Mouse (Mus musculus) forebrain, embryonic 14.5 days (tissue): ENCODE measurements around the gene Usp21. TPM values are rescaled to one million over a fixed set of nuclear protein-coding genes. Genes with fewer than 3 reads are reported as not detected.

Experiments
- ATAC-seq: fragments of 200-750 bp; cut with Nextera tagmentation; 2 replicates; pipeline ENCODE4 v1.8.0; 2017; ENCODE audit warnings: mild to moderate bottlenecking, moderate library complexity
- DNase-seq: peaks from one replicate; pipeline ENCODE4 v3.0.0-alpha.2; 2015; ENCODE audit warnings: low spot score
- H3K27ac ChIP-seq: fragments of 300-500 bp; sonication (generic); 2 replicates; pipeline ENCODE4 v1.5.1; 2014; ENCODE audit warnings: low read depth, mild to moderate bottlenecking, control low read depth, low read length, moderate library complexity
- H3K27me3 ChIP-seq: fragments of 300-500 bp; sonication (generic); replicated peaks from 2 replicates; pipeline ENCODE4 v1.6.1; 2014; ENCODE audit warnings: low read length, control low read depth, mixed read lengths; ENCODE audit not compliant: control insufficient read depth, insufficient read depth
- H3K36me3 ChIP-seq: fragments of 300-500 bp; sonication (generic); 2 replicates; pipeline ENCODE4 v1.6.1; 2014; ENCODE audit warnings: low read length, control low read depth; ENCODE audit not compliant: control insufficient read depth, insufficient read depth
- H3K4me1 ChIP-seq: fragments of 300-500 bp; sonication (generic); 2 replicates; pipeline ENCODE4 v1.6.1; 2014; ENCODE audit warnings: antibody characterized with exemption, low read length, control low read depth; ENCODE audit not compliant: control insufficient read depth, insufficient read depth
- H3K4me2 ChIP-seq: fragments of 300-500 bp; sonication (generic); 2 replicates; pipeline ENCODE4 v1.6.1; 2014; ENCODE audit warnings: mild to moderate bottlenecking, control low read depth, low read length
- H3K4me3 ChIP-seq: fragments of 300-500 bp; sonication (generic); 2 replicates; pipeline ENCODE4 v1.5.1; 2014; ENCODE audit warnings: low read depth, low read length, control low read depth
- H3K9ac ChIP-seq: fragments of 300-500 bp; sonication (generic); 2 replicates; pipeline ENCODE4 v1.6.1; 2014; ENCODE audit warnings: mild to moderate bottlenecking, low read length, control low read depth, moderate library complexity
- H3K9me3 ChIP-seq: fragments of 300-500 bp; sonication (generic); replicated peaks from 2 replicates; pipeline ENCODE4 v1.6.1; 2016; ENCODE audit warnings: low read length, control low read depth, mixed read lengths; ENCODE audit not compliant: control insufficient read depth
- WGBS: fragments of 180-500 bp; shearing (Covaris S2); extraction: QIAGEN DNeasy Blood & Tissue Kit; methylation state at CpG from one replicate; pipeline ENCODE4 v1.1.7; 2014; 5-methylcytosine and 5-hydroxymethylcytosine counted together
- polyA plus RNA-seq: library from polyadenylated mRNA; unstranded; fragments of >200 nt; fragmentation: Nextera tagmentation; extraction: Ambion mirVana; gene quantifications from 2 replicates; pipeline ENCODE4 v1.2.1, GENCODE M21; 2014

Usp21 gene
- polyA plus RNA-seq, 1 experiment from 2014 or later: 89.9 TPM

- H3K27ac ChIP-seq: peak overlapping the region; percentile 58; the same call in 1 of the 2 replicates
- peak overlapping the region; percentile 1; the same call in 1 of the 2 replicates for H3K4me3 ChIP-seq
- H3K9me3 ChIP-seq: no peaks in the 10 kb centered on the region
- H3K4me1 ChIP-seq: peaks cover 31% of the 10 kb centered on the region
- peak overlapping the region; percentile 52 for H3K4me2 ChIP-seq
- 0 out of 2 replicates have a peak overlapping the region, but pooled peaks have one; percentile 32 for H3K9ac ChIP-seq
- WGBS: 52% methylated on average over 17 of the region's 17 CpGs
- ATAC-seq: no peak
- H3K27me3 ChIP-seq: no peaks in the 10 kb centered on the region
- H3K36me3 ChIP-seq: no peaks in the 10 kb centered on the region
- DNase-seq: no peak
Measured at GRCm38 (mm10) chr1:171252415-171252814, 35.4 kb downstream of the Usp21 start.

DNA sequence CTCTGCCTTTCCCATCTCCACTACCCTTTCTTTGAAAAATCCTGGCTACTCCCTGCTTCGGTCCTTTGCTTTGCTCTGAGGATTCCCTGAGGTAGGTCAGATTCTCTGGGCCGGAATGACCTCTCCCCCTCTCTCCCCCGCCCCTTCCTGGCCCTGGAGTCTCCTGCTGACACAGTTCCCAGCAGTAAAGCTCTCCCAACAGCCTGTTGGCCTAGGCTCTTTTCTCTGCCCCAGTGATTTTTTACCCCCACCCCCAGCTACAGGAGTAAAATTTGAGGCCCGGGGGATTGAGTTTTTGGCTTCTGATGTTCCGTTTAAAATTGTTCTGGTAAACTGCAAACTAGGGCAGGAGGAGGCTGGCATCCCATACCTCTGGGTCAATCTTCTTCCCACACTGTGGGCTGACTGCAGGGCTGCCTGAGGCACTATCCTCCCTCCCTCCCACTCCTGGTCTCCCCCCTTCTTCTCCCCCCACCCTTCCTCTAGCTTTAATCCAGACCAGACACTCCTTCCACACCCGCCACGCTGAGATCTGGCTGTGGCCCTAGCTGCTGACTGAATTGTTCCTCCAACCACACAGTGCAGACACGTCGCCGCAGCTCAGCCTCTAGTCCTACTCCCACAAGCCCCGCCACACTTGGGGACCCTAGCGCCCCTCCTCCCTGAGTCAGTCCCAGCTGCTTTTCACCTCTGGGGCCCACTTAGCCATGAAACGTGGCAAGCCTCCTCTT lies 36.0 kb downstream of the Usp21 start:
- 6% methylated on average over 13 of the region's 13 CpGs for WGBS
- DNase-seq (no peak), ATAC-seq (no peak)
- H3K4me2 ChIP-seq: peak overlapping the region; percentile 52
- no peaks in the 10 kb centered on the region for H3K9me3 ChIP-seq
- peaks cover 31% of the 10 kb centered on the region for H3K4me1 ChIP-seq
- H3K36me3 ChIP-seq: no peaks in the 10 kb centered on the region
- H3K27me3 ChIP-seq: no peaks in the 10 kb centered on the region
- H3K9ac ChIP-seq: peak overlapping the region; percentile 55; the same call in 1 of the 2 replicates
- peak overlapping the region; percentile 21; the same call in 1 of the 2 replicates for H3K4me3 ChIP-seq
- H3K27ac ChIP-seq: peak overlapping the region; percentile 58; the same call in 1 of the 2 replicates

GRCm38 (mm10) chr1:171250680-171251593 lies 36.9 kb downstream of the Usp21 start, which contains the start of gene Ndufs2:
Gene Ndufs2 (minus strand): TSS chr1:171251388.
- peaks cover 36% of the 10 kb centered on the region for H3K4me1 ChIP-seq
- DNase-seq: peak; percentile 83
- peak within 1 kb of the TSS; percentile 52 for H3K4me2 ChIP-seq
- H3K9ac ChIP-seq: peak within 1 kb of the TSS; percentile 55
- no peaks in the 10 kb centered on the region for H3K27me3 ChIP-seq
- H3K4me3 ChIP-seq: peak within 1 kb of the TSS; percentile 21
- peak; percentile 43 for ATAC-seq
- peak within 1 kb of the TSS; percentile 76 for H3K27ac ChIP-seq
- H3K36me3 ChIP-seq: no peaks in the 10 kb centered on the region
- no peaks in the 10 kb centered on the region for H3K9me3 ChIP-seq
- WGBS: 16% methylated on average over 26 of the region's 26 CpGs

DNA sequence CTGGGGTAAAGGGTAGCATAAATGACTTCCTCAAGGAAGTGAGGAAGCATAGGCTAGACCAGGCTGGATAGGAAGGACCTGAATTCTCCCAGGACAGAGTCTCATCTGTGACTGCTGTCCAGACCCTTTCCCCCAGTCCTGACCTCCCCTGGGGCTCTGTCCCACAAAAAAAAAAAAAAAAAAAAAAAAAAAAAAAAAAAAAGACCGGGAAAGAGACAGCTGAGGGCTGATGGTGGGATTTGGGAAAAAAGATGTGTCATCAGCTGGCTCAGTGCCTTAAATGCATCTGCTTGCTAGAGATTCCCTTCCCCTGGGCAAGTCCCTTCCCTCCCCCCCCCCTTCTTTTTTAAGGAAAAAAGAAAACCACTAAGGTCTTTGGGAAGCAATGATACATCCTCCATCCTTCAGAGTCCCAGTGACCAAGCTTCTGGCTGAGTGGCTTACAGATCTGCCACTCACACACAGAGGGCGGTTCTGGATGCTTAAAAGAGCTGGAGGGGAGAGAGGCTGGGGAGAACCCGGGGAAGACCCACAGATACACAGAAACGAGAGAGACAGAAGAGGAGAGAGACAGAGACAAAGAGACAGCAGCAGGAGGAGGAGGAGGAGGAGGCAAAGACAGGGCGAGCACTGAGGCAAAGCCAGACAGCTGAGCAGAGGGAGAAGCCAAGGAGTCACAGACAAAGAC lies 37.7 kb downstream of the Usp21 start, which contains the start of gene Adamts4:
Adamts4 (plus strand) TSS at position 509 of the 688 bp plus-strand sequence.
- H3K36me3 ChIP-seq: no peaks in the 10 kb centered on the region
- ATAC-seq (peak; percentile 40; the same call in 1 of the 2 replicates), DNase-seq (peak; percentile 76)
- peak within 1 kb of the TSS; percentile 76 for H3K27ac ChIP-seq
- H3K9ac ChIP-seq: peak within 1 kb of the TSS; percentile 55
- H3K4me2 ChIP-seq: peak within 1 kb of the TSS; percentile 52
- 15% methylated on average over 5 of the region's 5 CpGs for WGBS
- H3K27me3 ChIP-seq: no peaks in the 10 kb centered on the region
- peaks cover 37% of the 10 kb centered on the region for H3K4me1 ChIP-seq
- no peaks in the 10 kb centered on the region for H3K9me3 ChIP-seq
- peak within 1 kb of the TSS; percentile 21 for H3K4me3 ChIP-seq

- Histone ChIP-seq H3K36me3 (peaks cover 7% of the 10 kb centered on the region; the same call in 1 of the 2 replicates), H3K4me3 (no peak overlapping the region), H3K27ac (no peak overlapping the region), H3K4me1 (peaks cover 37% of the 10 kb centered on the region), H3K9me3 (no peaks in the 10 kb centered on the region), H3K27me3 (no peaks in the 10 kb centered on the region), H3K4me2 (no peak overlapping the region), H3K9ac (no peak overlapping the region)
- no peak for ATAC-seq
- 43% methylated on average over 3 of the region's 3 CpGs for WGBS
- no peak for DNase-seq
Measured at GRCm38 (mm10) chr1:171248386-171249226, 39.2 kb downstream of the Usp21 start.

GRCm38 (mm10) chr1:171247916-171248315 lies 39.9 kb downstream of the Usp21 start:
- H3K4me2 ChIP-seq: peak overlapping the region; percentile 71
- no peaks in the 10 kb centered on the region for H3K27me3 ChIP-seq
- peak overlapping the region; percentile 78 for H3K27ac ChIP-seq
- peak overlapping the region; percentile 56 for H3K9ac ChIP-seq
- DNase-seq: no peak
- peaks cover 14% of the 10 kb centered on the region; the same call in 1 of the 2 replicates for H3K36me3 ChIP-seq
- H3K4me1 ChIP-seq: peaks cover 37% of the 10 kb centered on the region
- no peak for ATAC-seq
- H3K9me3 ChIP-seq: no peaks in the 10 kb centered on the region
- H3K4me3 ChIP-seq: no peak overlapping the region
- 23% methylated on average over 4 of the region's 4 CpGs for WGBS

GRCm38 (mm10) chr1:171247453-171247841 lies 40.3 kb downstream of the Usp21 start:
- Histone ChIP-seq H3K9me3 (no peaks in the 10 kb centered on the region), H3K9ac (peak overlapping the region; percentile 56), H3K36me3 (peaks cover 18% of the 10 kb centered on the region), H3K27ac (peak overlapping the region; percentile 78), H3K4me1 (peaks cover 33% of the 10 kb centered on the region), H3K4me2 (peak overlapping the region; percentile 71), H3K27me3 (no peaks in the 10 kb centered on the region), H3K4me3 (peak overlapping the region; percentile 73)
- ATAC-seq (no peak; the same call in 1 of the 2 replicates), DNase-seq (no peak)
- WGBS: 16% methylated on average over 13 of the region's 13 CpGs
